Mouse (Mus musculus): ENCODE measurements around the gene Sgms1. TPM values are rescaled to one million over a fixed set of nuclear protein-coding genes. Genes with fewer than 3 reads are reported as not detected.
A peak's percentile ranks its signal among the peaks of the same experiment; 100 is the strongest.

The Sgms1 gene
- polyA plus RNA-seq, 1 experiment from 2014 or later: 21.5 TPM

- Histone ChIP-seq H3K27ac (no peak overlapping the region), H3K4me2 (no peak overlapping the region)
Observed at GRCm38 (mm10) chr19:32211293-32211585, 178.3 kb downstream of the Sgms1 start.

DNA sequence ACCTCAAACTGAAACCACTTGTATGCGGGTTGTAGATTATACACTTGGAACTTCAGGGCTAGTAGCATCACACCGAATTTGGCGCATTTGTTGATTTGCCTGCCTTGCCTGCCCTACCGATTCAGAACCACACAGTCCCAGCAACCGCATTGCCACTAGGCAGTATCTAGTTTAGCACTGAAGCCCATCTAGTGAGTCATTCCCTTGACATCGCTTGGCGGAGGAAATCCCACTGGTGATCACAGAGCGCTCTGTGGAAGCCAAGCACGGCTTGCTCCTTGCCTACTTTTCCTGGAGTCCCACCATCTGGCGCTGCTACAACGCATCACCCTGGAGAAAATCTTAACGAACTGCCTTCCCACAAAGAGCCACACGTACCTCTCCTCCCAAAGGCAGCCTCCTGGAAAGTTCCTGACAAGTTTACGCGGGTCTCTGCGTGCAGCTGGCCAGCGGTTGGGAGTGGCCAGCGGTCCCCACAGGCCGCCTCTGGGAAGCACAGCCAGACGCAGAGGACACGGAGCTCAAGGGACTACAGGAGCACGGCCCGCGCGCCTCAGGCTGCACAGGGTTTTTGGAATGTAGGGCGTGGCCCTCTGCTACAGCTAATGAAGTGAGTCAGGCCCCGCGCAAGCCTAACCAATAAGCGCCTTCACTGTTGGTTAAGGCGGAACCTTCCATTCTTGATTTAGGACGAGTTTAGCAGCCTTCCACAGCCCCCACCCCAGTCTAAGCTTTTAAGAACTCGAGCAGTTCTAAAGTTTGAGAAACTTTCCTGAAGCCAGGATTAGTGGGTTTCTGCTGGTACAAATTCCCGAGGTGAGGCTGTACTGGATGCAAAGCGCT, 178.8 kb downstream of the Sgms1 start:
- peak; percentile 74 for ATAC-seq (replicated peaks)
- WGBS: 5% methylated on average over 34 of the region's 34 CpGs
- H3K36me3 ChIP-seq (replicated peaks): no peaks in the 10 kb centered on the region
- H3K9me3 ChIP-seq: no peaks in the 10 kb centered on the region
- H3K4me3 ChIP-seq: peak overlapping the region; percentile 23
- H3K9ac ChIP-seq: no peak overlapping the region
- H3K27ac ChIP-seq: no peak overlapping the region
- H3K27me3 ChIP-seq (replicated peaks): peaks cover 4% of the 10 kb centered on the region; the same call in 1 of the 2 replicates
- peaks cover 5% of the 10 kb centered on the region for H3K4me1 ChIP-seq
- H3K4me2 ChIP-seq: peak overlapping the region; percentile 44

More at GRCm38 (mm10) chr19:32211293-32211585, 178.3 kb downstream of the Sgms1 start:
- H3K4me3 ChIP-seq: no peak overlapping the region
- ATAC-seq (replicated peaks): peak; percentile 42
- no peaks in the 10 kb centered on the region for H3K36me3 ChIP-seq (replicated peaks)
- no peak overlapping the region for H3K9ac ChIP-seq
- no peaks in the 10 kb centered on the region for H3K9me3 ChIP-seq
- H3K4me1 ChIP-seq: peaks cover 5% of the 10 kb centered on the region
- peaks cover 4% of the 10 kb centered on the region; the same call in 1 of the 2 replicates for H3K27me3 ChIP-seq (replicated peaks)

GRCm38 (mm10) chr19:32210099-32210449, 179.4 kb downstream of the Sgms1 start:
- H3K4me2 ChIP-seq: peak overlapping the region; percentile 44; the same call in 1 of the 2 replicates
- no peaks in the 10 kb centered on the region for H3K9me3 ChIP-seq
- peaks cover 4% of the 10 kb centered on the region; the same call in 1 of the 2 replicates for H3K27me3 ChIP-seq (replicated peaks)
- 40% methylated on average over 5 of the region's 5 CpGs for WGBS
- H3K27ac ChIP-seq: no peak overlapping the region
- H3K36me3 ChIP-seq (replicated peaks): no peaks in the 10 kb centered on the region
- H3K9ac ChIP-seq: no peak overlapping the region
- H3K4me1 ChIP-seq: peaks cover 5% of the 10 kb centered on the region
- ATAC-seq (replicated peaks): no peak
- H3K4me3 ChIP-seq: peak overlapping the region; percentile 23

DNA sequence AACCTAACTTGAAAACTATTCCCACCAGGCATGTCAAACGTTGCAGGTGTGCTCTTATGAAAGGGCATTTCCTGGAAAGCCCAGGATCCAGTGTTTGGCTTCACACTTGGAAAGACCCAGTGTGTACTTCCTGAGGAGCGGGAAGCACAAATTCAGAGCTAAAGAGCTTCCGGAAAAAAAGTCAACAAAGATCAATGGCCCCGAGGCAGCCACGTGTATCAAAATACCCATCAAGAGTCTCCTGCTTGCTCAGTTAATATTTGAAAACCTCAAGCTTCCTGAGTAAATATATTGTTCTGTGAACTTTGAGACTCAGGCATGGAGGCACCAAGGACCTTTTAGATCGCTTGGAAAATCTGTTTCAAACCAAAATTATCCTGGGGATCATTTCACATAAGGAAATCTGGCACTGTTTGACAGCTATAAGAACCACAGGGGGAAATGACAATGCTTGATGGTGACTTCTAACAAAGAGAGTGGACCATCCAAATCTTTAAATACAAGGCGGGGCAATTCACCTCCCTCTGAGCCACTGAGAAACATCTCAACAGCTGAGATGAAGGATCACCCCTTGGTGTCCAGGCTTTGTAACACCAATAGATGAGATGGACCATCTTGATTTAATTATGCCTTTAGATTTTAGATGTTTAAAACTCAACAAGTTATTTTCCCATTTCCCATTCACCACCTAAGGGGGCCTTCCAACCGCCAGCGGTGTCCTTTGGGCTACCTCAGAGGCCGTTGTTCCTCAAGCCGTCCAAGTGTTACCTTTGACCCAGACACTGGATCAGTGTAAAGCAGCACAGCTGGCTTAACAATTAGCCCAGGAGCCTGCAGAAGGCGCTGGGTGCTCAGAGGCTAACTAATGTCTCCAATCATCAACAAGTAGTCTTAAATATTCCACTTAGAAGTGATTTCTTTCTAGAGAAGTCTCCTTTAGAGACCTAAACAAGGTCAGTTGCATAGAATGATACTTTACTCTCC, 187.1 kb downstream of the Sgms1 start:
- H3K27ac ChIP-seq: no peak overlapping the region
- 86% methylated on average over 12 of the region's 12 CpGs for WGBS
- no peaks in the 10 kb centered on the region for H3K9me3 ChIP-seq
- no peaks in the 10 kb centered on the region for H3K27me3 ChIP-seq (replicated peaks)
- no peak overlapping the region for H3K4me3 ChIP-seq
- no peaks in the 10 kb centered on the region for H3K4me1 ChIP-seq
- no peaks in the 10 kb centered on the region for H3K36me3 ChIP-seq (replicated peaks)
- H3K4me2 ChIP-seq: no peak overlapping the region
- no peak overlapping the region for H3K9ac ChIP-seq
- no peak for ATAC-seq (replicated peaks)

DNA sequence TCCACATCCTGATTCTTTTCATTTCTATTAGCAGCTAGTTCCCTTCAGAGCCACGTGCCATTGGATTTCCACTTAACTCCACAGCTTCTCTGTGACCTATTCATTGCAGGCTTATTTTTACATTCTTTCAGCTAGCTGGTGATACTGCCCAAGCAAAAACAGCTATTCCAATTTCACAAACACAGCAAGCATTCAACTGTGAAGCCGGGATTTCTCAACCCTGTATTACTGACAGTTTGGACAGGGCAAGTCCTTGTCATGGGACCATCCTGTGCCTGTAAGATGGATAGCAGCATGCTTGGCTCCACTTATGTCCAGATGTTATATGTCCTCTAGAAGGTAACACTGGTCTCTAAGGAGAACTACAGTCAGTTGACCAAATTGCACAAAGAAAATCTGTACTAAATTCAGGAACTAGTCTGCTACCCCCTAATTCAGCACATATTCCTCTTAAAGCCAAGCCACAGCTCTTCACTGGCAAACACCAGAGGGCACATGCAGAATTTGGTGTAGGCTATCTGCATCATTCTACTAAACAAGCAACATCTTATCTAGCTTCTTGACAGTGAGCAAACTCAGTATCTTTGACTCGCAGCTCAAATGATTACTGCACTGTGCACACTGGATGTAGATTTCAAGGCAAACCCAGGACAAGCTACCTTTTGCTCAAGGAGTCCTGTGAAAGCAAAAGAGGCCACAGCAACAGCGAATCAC, 189.5 kb downstream of the Sgms1 start:
- Histone ChIP-seq H3K9me3 (no peaks in the 10 kb centered on the region), H3K27ac (no peak overlapping the region), H3K4me1 (0 out of 2 replicates have a peak, but pooled peaks cover 4% of the 10 kb centered on the region), H3K4me3 (no peak overlapping the region), H3K27me3 (replicated peaks) (no peaks in the 10 kb centered on the region), H3K36me3 (replicated peaks) (no peaks in the 10 kb centered on the region), H3K4me2 (no peak overlapping the region), H3K9ac (no peak overlapping the region)
- WGBS: 89% methylated on average over 4 of the region's 4 CpGs
- ATAC-seq (replicated peaks): no peak

GRCm38 (mm10) chr19:32199133-32199532, 190.4 kb downstream of the Sgms1 start:
- Histone ChIP-seq H3K4me3 (no peak overlapping the region), H3K27me3 (replicated peaks) (no peaks in the 10 kb centered on the region), H3K36me3 (replicated peaks) (no peaks in the 10 kb centered on the region), H3K4me2 (no peak overlapping the region), H3K27ac (no peak overlapping the region), H3K9me3 (no peaks in the 10 kb centered on the region), H3K9ac (no peak overlapping the region), H3K4me1 (0 out of 2 replicates have a peak, but pooled peaks cover 4% of the 10 kb centered on the region)
- 96% methylated on average over 5 of the region's 5 CpGs for WGBS
- no peak for ATAC-seq (replicated peaks)

DNA sequence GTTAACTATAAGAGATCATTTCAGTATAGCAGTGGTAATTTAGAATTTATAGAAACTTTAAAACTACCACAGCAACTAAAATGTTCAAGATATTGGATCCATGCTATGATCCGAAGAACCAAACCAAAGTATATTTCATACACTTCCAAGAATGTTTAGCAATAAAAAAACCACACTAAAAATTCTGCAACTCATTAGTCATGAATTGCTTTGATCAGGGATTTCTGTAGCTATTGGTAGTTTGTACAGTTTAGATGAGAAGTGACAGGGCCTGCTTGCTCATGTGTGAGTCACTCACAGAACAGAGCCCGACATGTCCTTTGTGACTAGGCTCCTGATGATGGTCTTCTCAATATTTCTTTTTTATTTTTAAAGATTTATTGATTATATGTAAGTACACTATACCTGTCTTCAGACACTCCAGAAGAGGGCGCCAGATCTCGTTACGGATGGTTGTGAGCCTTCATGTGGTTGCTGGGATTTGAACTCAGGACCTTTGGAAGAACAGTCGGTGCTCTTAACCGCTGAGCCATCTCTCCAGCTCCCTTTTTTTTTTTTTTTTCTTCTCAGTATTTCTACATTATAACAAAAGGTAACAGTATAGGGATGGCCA, 190.9 kb downstream of the Sgms1 start:
- Histone ChIP-seq H3K4me3 (no peak overlapping the region), H3K4me2 (no peak overlapping the region), H3K4me1 (0 out of 2 replicates have a peak, but pooled peaks cover 4% of the 10 kb centered on the region), H3K9ac (no peak overlapping the region), H3K27me3 (replicated peaks) (no peaks in the 10 kb centered on the region), H3K27ac (no peak overlapping the region), H3K9me3 (no peaks in the 10 kb centered on the region), H3K36me3 (replicated peaks) (no peaks in the 10 kb centered on the region)
- 96% methylated on average over 7 of the region's 7 CpGs for WGBS
- no peak for ATAC-seq (replicated peaks)

DNA sequence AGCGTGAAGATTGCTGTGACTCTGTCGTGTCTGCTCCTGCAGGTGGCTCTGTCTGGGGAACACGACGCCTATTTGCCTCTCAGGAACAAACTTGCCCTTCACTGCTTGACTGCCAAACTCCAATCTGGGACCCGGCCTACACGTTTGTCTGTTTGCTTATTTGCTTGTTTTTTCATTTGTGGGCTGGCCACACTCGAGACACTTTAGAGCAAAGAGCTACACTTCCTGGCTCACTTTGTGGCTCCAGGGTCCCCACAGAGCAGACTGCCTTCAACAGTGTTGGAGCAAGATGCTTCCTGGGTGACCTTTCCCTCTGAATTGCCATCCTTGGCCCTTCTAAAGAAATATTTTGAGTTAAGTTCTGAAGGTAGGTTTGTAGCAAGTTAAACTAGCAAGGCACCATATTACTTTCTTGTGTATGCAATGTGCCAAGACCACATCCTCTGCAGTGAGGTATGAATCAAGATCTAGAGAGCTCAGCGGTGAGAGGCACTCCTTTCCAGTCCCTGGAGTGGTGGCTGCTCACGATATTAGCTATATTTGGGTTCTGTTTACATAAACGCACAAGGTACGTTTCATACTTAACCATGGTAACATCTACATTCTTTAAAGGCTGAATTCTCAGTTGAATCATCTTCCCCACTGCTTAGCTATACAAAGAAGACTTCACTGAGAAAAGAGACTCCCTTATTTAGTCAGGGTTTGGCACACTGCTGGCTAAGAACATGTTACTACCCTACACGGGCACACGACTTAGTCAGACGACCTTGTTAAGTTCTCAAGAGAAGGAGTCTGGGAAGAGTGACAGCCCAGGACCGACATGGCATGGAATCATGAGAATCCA, 192.3 kb downstream of the Sgms1 start:
- Histone ChIP-seq H3K36me3 (replicated peaks) (no peaks in the 10 kb centered on the region), H3K27ac (no peak overlapping the region), H3K9ac (no peak overlapping the region), H3K27me3 (replicated peaks) (no peaks in the 10 kb centered on the region), H3K4me3 (no peak overlapping the region), H3K4me2 (no peak overlapping the region), H3K4me1 (0 out of 2 replicates have a peak, but pooled peaks cover 4% of the 10 kb centered on the region), H3K9me3 (no peaks in the 10 kb centered on the region)
- 77% methylated on average over 15 of the region's 15 CpGs for WGBS
- ATAC-seq (replicated peaks): no peak

DNA sequence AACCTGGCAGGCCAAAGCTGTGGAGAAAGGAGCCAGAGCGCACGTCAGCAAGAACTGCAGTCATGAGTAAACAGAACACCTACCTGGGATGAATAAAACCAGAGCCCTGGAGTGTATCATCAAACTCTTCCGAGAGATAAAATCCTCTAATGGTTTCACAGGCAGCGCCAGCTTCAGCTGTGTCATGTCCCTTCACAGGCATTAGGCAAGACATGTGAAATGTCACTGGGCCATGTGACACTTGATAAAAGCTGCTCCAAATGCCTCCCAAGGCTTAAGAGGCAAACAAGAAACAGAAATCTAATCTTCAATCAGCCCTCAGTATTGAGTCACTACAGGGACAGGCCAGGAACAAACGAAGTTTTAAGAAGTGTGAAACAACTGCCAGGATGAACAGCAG, 193.3 kb downstream of the Sgms1 start:
- Histone ChIP-seq H3K4me1 (0 out of 2 replicates have a peak, but pooled peaks cover 4% of the 10 kb centered on the region), H3K4me2 (no peak overlapping the region), H3K9me3 (no peaks in the 10 kb centered on the region), H3K27me3 (replicated peaks) (no peaks in the 10 kb centered on the region), H3K9ac (no peak overlapping the region), H3K27ac (no peak overlapping the region), H3K4me3 (no peak overlapping the region), H3K36me3 (replicated peaks) (no peaks in the 10 kb centered on the region)
- 37% methylated on average over 5 of the region's 5 CpGs for WGBS
- ATAC-seq (replicated peaks): no peak

GRCm38 (mm10) chr19:32194863-32195262, 194.7 kb downstream of the Sgms1 start:
- Histone ChIP-seq H3K4me2 (no peak overlapping the region), H3K4me3 (no peak overlapping the region), H3K4me1 (0 out of 2 replicates have a peak, but pooled peaks cover 4% of the 10 kb centered on the region), H3K27ac (no peak overlapping the region), H3K9ac (no peak overlapping the region), H3K36me3 (replicated peaks) (no peaks in the 10 kb centered on the region), H3K27me3 (replicated peaks) (no peaks in the 10 kb centered on the region), H3K9me3 (no peaks in the 10 kb centered on the region)
- no peak for ATAC-seq (replicated peaks)
- 28% methylated on average over 1 of the region's 1 CpGs for WGBS

- no peak for ATAC-seq (replicated peaks)
- 98% methylated on average over 3 of the region's 3 CpGs for WGBS
- Histone ChIP-seq H3K9ac (no peak overlapping the region), H3K27ac (no peak overlapping the region), H3K4me1 (0 out of 2 replicates have a peak, but pooled peaks cover 4% of the 10 kb centered on the region), H3K4me2 (no peak overlapping the region), H3K4me3 (no peak overlapping the region), H3K9me3 (no peaks in the 10 kb centered on the region), H3K36me3 (replicated peaks) (no peaks in the 10 kb centered on the region), H3K27me3 (replicated peaks) (no peaks in the 10 kb centered on the region)
Observed at GRCm38 (mm10) chr19:32194074-32194473, 195.4 kb downstream of the Sgms1 start.

Data from midbrain, embryonic 15.5 days (tissue).